Mouse (Mus musculus) retina, postnatal 7 days (tissue): ENCODE results near the gene Clec3b.

Experiments
- DNase-seq: peaks from one replicate; pipeline ENCODE4 v3.0.0-alpha.2; 2012; ENCODE audit warnings: low read depth, low spot score

The Clec3b gene

DNA sequence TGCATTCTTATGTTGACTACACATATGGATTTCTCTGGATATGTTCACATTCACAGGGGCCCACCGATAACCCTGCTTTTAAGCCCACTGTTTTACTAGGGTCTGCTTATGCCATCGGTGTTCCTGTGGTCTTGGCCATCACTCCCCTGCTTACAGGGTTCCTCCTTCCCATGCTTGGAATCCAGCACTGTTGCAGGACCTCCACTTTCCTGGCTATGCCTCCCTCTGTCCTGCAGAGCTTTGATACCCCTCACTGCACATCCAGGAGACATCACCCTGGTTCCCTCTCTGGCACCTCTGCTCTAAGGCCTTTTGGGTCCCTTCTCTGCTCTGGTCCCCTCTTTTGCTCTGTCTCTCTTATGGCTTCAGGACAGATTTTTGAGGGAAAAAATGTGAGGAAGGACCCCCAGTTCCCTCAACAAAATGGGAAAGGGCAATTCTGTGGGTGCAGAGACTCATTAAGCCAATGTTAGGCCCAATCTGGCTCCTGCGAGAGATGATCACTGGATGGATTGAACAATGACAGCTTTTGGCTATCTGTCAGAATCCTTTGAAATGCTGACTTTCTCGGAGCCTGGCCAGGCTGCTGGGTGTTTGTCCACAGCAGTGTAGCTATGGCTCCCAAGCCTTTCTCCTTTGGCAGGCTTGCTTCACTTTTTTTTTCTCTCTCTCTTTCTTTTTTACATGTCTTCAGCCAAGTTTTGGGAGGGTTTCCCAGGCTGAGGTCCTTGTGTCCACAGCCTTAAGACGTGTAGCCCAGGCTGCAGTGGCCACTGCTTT, at the start of gene Clec3b:
Gene Clec3b, plus strand, starts transcription at position 706 of the 780 bp plus-strand sequence.
- no peak for DNase-seq

DNA sequence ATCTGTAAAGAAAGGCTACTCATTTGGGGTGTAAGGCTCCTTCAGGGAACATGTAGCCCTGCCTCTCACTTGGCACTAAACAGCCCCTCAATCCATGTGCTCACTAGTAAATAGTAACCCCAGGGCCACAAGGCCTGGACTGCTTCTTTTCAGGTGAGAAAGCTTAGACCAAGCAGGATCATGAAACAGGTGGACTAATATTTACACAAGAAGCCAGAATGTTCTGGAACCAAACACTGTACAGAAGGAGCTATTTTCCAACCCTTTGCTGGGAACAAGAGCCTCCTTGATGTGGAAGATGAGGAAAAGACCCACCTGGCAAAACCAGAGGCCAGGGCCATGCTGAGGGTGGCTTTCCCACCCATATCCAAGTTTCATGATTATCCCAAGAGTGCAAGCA, 47.3 kb upstream of the Clec3b start:
- no peak for DNase-seq

DNA sequence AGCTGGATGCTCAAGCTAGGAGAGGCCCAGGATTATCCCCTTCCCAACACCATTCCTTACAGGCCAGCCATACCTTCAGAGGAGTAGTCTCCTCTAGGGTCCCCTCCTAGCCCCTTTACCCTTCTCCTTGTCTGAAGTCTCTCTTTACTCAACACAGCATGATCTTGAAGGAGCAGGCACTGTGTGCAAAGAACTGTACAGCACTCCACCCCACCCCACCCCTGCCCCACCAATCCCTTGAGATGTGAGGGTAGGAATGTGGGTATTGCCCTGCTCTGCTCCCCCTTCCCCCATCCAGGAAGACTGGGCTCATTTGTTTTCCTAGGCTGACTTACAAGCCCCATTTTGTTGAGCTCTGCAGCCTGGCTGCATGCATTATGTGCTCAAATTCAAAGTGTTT, 46.4 kb upstream of the Clec3b start:
- no peak for DNase-seq

DNA sequence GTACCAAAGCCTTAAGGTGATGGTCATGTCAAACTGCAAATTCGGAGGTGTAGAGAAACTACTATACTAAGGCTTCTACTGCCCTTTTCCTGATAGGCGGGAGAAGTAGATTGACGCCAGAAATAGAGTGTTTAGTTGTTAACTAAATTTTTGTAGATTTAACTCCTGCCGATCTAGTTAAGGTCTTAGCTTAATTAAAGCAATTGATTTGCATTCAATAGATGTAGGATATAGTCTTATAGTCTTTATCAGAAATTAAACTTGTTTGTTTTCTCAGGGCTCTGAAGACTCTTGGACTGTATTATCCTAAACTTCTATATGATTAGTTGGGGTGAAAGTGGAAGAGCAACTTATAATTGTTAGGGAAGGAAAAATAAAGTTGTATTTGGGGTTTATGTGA, 43.6 kb upstream of the Clec3b start:
- no peak for DNase-seq

DNA sequence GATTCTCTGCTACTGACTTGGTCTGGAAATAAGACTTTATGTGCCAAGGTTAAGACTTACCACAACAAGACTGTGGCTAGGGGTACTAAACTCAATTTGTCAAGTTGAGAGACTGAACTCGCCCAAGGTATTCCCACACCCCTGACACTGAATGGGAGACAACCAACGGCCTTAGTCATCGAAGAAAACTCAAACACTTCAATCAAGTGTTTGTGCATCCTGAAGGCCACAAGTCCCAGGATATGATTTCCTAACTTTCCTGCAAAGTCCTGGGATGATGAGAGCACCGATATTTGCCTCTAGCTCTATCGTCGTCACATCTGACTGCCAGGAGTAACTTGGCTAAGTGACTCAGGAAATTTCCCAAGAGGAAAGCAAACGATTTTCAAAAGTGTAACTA, 41.6 kb upstream of the Clec3b start:
- no peak for DNase-seq

DNA sequence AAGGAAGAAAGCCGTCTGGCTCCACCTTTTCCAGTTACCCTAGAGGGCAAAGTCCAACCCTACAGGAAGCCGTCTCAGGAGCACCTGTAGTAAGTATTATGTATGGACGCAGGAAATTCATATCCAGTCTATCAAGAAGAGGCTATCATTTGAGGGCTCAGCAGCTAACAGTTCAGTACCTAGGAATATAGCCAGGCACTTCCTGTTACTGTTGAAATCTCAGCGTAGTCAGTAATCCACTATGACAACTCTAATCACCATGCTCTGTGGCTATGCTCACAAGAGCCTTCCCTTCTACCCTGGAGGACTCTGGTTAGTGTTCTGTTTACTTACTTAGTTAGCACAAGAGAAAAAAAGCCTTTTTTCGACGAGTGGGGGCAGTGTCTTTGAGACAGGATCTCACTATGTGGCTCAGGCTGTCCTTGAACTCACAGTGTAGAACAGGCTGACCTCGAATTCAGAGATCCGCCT, 39.0 kb upstream of the Clec3b start:
- DNase-seq: no peak

DNA sequence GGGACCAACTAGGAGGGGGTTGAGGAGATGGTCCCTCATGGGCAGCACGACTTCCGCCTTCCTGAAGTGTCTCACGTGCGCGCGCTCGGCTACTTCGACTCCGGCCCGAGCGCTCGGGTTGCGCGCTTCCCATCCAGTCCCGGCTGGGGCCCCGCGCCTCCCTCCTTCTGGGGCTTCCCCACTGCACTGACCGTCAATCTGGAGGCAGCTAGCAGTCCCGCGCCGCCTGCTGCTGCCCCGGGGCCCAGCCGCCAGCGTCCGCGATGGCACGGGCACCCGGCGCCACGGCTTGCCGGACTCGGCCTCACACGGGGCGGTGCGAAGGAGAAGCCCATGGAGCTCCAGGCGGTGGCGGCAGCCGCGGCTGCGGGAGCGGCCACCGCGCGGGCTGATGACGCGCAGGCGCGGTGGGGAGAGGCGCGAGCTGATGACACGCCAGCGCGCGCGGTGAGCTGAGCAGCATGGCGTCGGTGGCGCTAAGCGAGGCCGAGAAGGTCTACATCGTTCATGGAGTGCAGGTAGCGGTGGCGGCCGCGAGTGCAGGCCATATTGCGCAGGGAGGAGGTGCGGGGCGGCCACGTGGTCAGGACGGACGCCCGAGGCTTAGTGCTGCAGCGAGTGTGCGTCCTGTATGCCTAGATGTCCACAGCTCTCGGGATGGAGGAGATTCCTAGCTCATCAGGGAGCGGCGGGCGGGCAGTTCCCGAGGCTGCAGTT, 37.8 kb upstream of the Clec3b start, which contains the start of the genes Zdhhc3 and Exosc7:
Gene Zdhhc3, minus strand, starts transcription at position 401 of the 717 bp plus-strand sequence.
Gene Exosc7, plus strand, starts transcription at position 411 of the 717 bp plus-strand sequence.
- DNase-seq: peak; percentile 86

DNA sequence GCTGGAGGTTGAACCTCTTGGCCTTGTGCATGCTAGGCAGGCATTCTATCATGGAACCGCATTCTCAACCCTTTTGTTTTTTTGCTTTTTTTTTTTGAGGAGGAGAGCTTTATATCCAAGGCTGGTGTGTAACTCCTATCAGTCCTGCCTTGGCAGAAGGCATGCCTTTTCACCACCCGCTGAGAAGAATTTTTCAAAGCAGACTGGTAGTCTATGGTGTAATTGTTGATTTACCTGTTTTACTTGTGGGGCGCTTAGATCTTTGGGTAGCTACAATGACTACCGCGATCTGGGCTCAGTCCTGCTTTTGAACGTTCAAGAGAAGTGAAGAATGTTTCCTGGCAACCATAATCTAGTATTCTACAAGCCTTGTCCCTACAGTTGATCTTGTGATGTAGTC, 36.8 kb upstream of the Clec3b start:
- no peak for DNase-seq

DNA sequence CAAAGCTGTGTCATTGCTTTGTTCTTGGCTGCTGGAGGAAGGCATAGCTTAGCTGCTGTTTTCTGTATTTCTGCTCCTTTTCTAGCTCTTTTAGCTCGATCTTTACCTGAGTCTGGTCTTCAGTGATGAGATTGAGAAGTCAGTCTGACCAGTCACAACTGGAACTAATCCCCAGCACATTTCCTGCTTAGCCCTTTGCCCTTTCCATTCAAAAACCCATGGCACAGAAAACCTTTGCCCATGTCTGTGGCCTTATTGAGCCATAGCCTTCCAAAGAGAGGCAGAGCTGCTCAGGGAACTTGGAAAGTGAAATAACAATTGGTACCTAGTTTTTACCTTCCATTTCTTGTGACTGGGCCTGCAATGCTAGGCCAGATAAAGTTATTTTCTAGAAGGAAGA, 35.2 kb upstream of the Clec3b start:
- no peak for DNase-seq

DNA sequence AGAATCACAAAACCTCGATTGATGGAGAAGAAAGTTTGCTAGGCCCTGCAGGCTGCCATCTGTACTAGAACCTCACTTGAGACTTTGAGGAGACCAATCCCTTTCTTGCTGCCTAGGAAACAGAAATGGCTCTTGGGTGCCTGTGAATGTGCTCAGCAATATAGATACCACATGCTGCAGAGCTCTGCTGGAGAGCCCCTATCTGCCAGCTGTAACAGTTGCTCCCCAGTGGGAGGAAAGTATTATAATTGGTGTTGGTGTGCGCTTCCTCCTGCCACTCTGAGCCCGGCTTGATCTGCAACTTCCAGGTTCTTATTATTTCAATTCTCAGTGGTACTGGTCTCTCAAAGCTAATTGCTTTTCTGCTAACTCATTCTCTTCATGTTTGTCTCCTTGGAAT, 27.7 kb upstream of the Clec3b start:
- no peak for DNase-seq

DNA sequence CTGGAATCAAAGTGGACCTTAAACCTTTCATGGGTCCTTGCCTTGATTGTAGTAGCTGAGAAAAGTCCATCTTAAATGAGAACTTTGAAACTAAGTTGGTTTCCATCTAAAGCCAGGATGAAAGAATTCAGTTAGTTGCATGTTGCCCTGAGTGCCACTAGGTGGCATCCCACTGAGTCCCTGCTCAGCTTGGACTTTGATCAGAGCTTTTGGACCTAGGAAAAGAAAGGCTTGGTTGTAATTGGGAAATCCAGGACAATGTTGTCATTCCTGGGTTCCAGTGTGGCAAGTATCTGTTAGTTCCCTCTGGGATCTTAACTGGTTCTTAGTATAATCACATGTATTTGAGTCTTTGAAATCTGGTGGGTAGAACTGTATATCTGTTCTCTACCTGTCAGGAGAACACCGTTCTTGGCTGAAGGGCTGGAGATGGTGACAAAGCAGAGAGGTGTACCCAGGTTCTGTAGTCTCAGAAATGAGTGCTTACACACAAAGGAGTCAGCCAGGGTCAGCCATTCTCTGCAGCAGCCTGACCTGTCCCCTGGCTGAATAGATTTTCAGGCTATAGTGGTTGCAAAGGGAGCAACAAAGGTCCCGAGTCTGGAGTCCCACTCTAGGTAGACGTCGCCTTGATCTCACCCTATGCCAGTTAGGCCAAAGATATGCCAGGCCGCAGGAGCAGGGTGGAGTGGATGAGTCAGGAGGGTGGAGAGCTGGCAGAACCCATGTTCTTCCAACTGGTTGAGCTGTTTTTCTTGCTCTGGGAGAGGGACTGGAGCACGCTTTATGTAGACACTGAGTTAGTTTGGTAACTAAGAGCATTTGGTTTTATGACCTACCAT, 27.0 kb upstream of the Clec3b start:
- no peak for DNase-seq

DNA sequence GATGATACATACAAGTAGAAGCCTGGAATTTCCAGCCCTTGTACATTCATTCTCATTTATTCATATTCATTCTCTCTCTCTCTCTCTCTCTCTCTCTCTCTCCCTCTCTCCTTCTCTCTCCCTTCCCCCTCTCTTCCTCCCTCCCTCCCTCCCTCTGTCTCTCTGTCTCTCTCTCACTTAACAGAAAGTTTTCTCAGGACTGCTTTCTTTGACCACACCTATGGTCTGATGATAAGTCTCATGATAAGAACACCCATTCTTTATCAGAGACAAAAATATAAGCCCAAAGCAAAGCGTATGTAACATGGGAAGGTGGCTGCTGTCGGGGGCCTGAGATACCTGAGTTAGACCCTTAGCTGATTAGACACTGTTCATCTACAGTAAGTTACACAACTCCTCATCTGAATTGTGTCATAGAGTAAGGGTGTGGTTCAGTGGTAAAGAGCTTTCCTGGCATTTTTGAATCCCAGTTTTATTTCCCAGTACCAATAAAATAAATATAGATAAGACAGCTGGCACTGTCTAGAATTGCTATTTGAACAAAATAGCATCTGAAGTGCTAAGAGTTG, 26.2 kb upstream of the Clec3b start:
- no peak for DNase-seq

DNA sequence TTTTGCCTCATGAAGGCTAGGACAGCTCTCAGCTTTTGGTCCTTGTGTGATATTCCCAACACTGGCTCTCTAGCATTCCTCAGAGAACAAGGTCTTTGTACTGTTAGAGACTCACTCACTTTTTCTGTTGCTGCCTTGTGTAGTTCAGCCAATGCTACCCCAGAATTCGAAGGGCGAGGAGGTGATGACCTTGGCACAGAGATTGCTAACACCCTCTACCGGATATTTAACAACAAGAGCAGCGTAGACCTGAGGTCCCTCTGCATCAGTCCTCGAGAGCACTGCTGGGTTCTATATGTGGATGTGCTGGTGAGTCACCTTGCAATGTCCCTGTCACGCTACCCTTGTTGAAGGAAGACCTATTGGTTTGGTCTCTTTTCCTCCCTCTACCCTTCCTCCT, 23.1 kb upstream of the Clec3b start:
- DNase-seq: no peak

DNA sequence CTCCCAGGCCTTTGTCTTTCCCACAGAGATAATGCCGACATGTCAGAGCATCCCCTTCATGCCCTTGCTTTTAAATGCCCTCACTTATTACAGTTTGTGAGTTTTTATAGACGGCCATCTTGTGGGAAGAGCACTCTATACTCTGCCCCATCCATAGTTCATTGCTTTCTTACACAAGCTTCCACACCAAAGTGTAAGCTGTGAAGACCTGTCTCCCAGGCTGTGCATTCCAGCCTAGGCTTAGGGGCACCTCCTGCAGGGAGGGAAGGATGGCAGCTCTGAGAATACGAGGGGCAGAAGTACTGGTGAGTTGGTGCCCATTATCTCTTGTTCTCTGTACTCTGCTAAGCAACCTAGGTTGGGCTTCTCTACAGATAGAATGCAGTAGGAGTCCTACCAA, 17.8 kb upstream of the Clec3b start:
- DNase-seq: no peak

DNA sequence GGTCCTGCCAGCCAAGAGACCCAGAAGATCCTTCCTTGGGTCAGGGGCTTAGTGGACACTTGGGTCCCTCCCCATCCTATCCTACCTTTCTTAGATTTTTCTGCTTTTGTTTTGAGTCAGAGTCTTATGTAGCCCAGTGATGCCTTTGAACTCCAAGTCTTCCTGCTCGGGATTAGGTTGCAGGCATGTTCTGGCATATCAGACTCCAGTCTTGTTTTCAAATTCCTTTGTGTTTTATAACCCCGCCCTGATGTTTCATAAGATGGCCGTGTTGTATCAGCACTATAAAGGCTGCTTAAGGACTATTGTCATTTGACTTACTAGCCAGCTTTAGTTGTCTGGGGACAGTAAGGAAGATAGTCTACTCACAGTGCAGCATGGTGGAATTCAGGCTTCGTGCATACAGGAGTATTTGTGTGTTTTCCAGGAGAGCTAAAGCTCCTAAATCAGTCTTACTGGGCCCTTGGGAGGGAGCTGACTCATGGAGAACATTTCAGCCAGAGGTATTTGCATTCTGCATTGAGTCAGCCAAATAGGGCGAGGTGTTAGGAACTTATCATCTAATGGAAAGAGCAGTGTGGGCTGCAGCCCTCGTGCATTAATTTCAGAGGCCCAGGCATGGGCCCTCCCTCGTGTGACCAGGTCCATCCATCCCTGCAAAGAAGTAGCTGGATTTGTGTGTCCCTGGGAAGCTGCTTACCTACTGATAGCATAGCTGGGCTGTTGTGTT, 13.6 kb upstream of the Clec3b start:
- no peak for DNase-seq

DNA sequence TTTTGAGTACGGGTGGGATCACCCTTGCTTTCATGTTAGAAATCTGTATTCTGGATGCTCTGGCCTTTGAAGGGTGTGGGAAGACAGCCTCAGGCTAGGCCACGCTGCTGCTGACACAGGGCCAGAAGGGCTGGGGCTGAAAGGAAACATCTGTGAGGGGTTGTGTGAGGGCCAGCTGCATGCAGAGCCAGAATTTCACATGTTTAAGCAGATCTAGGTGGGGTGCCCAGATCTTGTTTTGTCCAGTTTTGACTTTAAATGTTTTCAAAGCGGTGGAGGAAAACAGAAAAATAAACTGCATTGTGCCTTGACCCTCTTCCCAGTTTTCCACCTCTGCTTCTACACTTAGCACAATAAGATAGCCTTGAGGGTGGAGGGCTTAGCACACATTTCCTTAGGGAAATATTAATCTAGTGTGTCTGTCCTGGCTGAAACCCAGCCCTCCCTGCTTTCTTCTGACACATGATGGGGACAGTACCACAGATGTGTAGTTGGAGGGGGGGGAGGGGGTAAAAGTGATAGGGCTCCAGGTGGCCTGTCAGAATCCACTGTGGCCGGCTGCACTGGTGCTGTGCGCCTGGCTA, 11.8 kb upstream of the Clec3b start:
- DNase-seq: no peak

DNA sequence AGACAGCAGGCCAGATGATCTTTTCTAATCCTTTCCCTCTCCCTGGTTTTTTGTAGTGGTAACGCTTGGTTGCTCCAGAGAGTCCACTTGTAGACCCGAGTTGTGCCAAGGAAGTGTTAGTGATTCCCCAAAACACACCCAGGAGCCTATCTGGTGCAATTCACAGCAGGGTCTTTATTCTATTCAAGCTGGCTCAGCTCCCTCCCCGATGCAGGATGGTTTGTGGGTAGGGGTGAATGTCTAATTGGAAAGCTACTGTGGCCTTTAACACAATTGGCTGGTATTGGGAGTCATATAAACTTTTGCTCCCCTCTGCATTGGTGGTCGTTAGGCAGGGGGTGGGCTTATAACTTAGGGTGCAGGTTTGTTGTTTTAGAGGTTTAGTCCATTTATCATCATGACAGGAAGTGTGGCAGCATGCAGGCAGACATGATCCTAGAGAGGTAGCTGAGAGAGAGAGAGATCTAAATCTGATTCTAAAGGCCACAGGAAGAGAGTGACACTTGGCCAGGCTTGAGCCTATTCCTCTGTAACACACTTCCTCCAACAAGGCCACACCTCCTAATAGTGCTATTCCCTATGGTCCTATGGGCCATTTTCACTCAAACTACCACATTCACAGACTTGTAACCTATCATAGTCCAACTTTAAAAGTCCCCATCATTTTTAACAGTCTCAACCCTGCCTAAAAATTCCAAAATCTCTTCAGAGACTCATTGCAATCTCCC, 10.7 kb upstream of the Clec3b start:
- no peak for DNase-seq

DNA sequence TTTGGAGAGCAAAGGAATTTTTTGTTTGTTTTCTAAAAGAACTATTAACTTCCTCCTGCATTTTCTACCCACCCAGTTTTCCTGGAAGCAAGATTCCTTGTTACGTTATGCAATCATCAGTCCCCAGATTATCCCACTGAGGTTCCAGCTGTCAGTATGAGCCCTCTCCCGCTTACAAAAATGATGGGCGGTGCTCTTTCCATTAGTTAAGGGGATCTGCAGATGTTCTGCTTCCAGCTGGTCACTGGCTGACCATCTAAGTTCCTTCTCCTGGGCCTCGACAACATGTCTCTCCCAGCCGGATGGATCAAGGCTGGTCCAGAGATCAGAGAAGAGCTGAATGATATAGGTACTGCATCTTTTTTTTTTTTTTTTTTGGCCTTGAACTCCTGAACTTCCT, 2.3 kb upstream of the Clec3b start:
- no peak for DNase-seq

DNA sequence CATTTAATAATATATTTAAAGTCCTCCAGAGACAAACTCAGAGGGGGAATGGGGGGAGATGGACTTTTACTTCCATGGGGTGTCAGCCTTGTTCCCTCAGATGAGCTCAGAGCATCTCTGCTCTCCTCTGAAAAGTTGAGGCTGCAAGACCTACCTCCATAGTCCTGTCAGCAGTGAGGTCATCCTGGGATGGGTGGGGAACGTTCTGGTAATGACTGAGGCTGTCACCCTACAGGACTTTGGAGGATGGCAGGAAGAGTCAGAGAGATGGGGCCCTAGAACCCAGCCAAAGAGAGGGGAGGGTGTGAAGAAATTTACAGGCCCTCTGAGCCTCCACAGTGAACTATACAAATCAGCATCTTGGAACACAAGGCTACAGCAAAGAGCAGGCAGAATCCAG, 815 bp downstream of the Clec3b start:
- no peak for DNase-seq

DNA sequence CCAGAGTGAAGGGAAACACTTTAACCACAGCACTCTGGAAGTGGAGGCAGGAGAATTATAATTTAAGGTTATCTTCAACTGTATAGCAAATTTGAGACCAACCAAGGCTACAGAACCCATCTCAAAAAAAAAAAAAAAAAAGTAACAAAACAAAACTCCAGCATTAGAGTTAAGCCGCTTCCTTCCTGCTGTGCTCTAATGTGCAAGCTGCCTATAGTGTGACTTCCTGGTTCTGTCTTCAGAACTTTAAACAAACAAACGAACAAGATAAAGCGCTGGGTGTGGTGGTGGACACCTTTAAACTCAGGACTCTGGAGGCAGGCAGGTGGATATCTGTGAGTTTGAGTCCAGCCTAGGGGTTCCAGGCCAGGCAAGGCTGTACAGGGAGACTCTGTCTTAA, 1.3 kb downstream of the Clec3b start:
- no peak for DNase-seq
